Mouse (Mus musculus): ENCODE results near the gene Atxn2.

DNA sequence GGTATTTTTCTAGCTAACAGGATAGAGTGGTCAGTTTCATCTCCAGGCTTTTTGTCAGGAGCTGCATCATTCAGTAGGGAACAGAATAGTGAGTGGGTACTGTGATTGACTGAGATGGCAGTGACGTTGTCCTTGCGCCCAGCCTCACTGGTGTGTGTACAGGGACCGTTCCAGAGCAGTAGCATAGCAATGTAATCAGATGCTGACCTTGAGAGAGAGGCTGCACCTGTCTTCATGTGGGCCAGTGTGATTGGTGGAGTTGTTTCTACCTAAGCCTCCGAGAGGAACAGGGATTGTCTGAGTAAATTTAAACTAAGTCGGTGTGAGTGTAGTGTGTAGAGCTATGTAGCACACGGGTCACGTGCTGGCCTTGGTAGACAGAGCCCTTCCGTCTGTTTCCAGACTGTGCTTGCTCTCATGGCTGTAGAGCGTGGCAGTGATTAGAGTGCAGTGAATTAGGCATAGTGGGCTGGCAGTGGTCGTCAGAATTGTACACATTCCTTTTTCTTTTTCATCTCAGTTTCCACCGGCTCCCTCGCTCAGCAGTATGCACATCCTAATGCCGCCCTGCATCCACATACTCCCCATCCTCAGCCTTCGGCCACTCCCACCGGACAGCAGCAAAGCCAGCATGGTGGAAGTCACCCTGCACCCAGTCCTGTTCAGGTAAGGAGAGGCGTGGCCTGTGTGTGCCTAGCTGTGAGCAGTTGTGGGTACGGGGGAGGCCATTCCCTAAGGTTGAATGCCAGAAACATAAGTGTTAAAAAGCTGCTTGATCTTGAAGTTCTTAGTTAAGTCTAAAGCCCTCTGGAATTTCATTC, 99.4 kb downstream of the Atxn2 start:
- TF ChIP-seq TAL1 (IDR thresholded peaks at IDR 0.05; ENCODE audit: low read length) (no peak), GATA1 (IDR thresholded peaks at IDR 0.05; ENCODE audit: low read length) (no peak)

Data from erythroblast, embryonic 14.5 days (primary cell).